Mouse (Mus musculus) heart, embryonic 16.5 days (tissue): Measurements from ENCODE around the gene Mroh8. TPM values are rescaled to one million over a fixed set of nuclear protein-coding genes. Genes with fewer than 3 reads are reported as not detected.
A peak's percentile ranks its signal among the peaks of the same experiment; 100 is the strongest.

ENCODE experiments used
- ATAC-seq: fragments of 200-750 bp; cut with Nextera tagmentation; replicated peaks from 2 replicates; pipeline ENCODE4 v1.8.0; 2017; ENCODE audit warnings: moderate number of reproducible peaks; ENCODE audit not compliant: insufficient read depth, low FRiP score; ENCODE audit errors: extremely low read depth
- H3K27ac ChIP-seq: fragments of 300-500 bp; sonication (generic); 2 replicates; pipeline ENCODE4 v1.5.1; 2014; ENCODE audit warnings: mild to moderate bottlenecking, low read length, control low read depth, moderate library complexity
- H3K27me3 ChIP-seq: fragments of 300-500 bp; sonication (generic); 2 replicates; pipeline ENCODE4 v1.6.1; 2014; ENCODE audit warnings: low read length, mixed read lengths; ENCODE audit not compliant: control insufficient read depth, insufficient read depth
- H3K36me3 ChIP-seq: fragments of 300-500 bp; sonication (generic); 2 replicates; pipeline ENCODE4 v1.6.1; 2014; ENCODE audit not compliant: control insufficient read depth, insufficient read depth
- H3K4me1 ChIP-seq: fragments of 300-500 bp; sonication (generic); 2 replicates; pipeline ENCODE4 v1.6.1; 2014; ENCODE audit warnings: low read length, mixed read lengths; ENCODE audit not compliant: control insufficient read depth, insufficient read depth
- H3K4me2 ChIP-seq: fragments of 300-500 bp; sonication (generic); 2 replicates; pipeline ENCODE4 v1.6.1; 2014; ENCODE audit warnings: low read depth, mild to moderate bottlenecking, control low read depth, low read length
- H3K4me3 ChIP-seq: fragments of 300-500 bp; sonication (generic); 2 replicates; pipeline ENCODE4 v1.5.1; 2014; ENCODE audit warnings: mild to moderate bottlenecking, control low read depth, low read length
- H3K9ac ChIP-seq: fragments of 300-500 bp; sonication (generic); 2 replicates; pipeline ENCODE4 v1.6.1; 2014; ENCODE audit warnings: low read length, control low read depth
- H3K9me3 ChIP-seq: fragments of 300-500 bp; sonication (generic); replicated peaks from 2 replicates; pipeline ENCODE4 v1.6.1; 2016; ENCODE audit warnings: low read length; ENCODE audit not compliant: control insufficient read depth
- WGBS: fragments of 180-500 bp; shearing (Covaris S2); extraction: QIAGEN DNeasy Blood & Tissue Kit; methylation state at CpG from one replicate; pipeline ENCODE4 v1.1.7; 2014; 5-methylcytosine and 5-hydroxymethylcytosine counted together
- polyA plus RNA-seq: library from polyadenylated mRNA; unstranded; fragments of >200 nt; fragmentation: Nextera tagmentation; extraction: Ambion mirVana; gene quantifications from 2 replicates; pipeline ENCODE4 v1.2.1, GENCODE M21; 2015

The Mroh8 gene
- polyA plus RNA-seq, 1 experiment from 2014 or later = 0.59 TPM

DNA sequence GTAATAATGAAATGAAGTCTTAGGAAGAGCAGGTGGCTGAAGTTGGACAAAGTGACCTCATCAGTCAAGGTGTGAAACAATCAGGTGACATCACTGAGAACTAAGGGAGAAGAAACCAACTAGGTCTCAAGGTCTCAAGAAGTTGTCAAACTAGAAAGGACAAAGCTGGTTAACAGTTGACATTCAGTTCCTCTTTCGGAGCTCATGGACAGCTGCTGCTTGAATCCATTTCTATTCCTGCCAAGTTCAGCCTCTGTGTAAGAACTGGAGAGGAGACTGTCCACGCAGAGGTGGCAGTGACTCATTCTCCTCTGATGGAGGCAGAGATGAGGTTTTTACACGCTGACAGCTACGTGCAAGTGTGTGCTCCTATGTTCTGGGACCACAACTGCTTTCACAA is 92.1 kb downstream of the Mroh8 start:
- Histone ChIP-seq H3K36me3 (peaks cover 44% of the 10 kb centered on the region), H3K4me3 (no peak overlapping the region), H3K9ac (no peak overlapping the region), H3K27me3 (no peaks in the 10 kb centered on the region), H3K4me2 (no peak overlapping the region), H3K4me1 (peaks cover 10% of the 10 kb centered on the region), H3K27ac (no peak overlapping the region), H3K9me3 (no peaks in the 10 kb centered on the region)
- no peak for ATAC-seq
- WGBS = 75% methylated on average over 4 of the region's 4 CpGs

GRCm38 (mm10) chr2:157186504-157186903 is 92.8 kb downstream of the Mroh8 start:
- Histone ChIP-seq H3K4me1 (peaks cover 10% of the 10 kb centered on the region), H3K4me2 (no peak overlapping the region), H3K9me3 (no peaks in the 10 kb centered on the region), H3K27me3 (no peaks in the 10 kb centered on the region), H3K4me3 (no peak overlapping the region), H3K9ac (no peak overlapping the region), H3K36me3 (peaks cover 39% of the 10 kb centered on the region), H3K27ac (no peak overlapping the region)
- ATAC-seq = no peak
- WGBS = 73% methylated on average over 5 of the region's 5 CpGs

DNA sequence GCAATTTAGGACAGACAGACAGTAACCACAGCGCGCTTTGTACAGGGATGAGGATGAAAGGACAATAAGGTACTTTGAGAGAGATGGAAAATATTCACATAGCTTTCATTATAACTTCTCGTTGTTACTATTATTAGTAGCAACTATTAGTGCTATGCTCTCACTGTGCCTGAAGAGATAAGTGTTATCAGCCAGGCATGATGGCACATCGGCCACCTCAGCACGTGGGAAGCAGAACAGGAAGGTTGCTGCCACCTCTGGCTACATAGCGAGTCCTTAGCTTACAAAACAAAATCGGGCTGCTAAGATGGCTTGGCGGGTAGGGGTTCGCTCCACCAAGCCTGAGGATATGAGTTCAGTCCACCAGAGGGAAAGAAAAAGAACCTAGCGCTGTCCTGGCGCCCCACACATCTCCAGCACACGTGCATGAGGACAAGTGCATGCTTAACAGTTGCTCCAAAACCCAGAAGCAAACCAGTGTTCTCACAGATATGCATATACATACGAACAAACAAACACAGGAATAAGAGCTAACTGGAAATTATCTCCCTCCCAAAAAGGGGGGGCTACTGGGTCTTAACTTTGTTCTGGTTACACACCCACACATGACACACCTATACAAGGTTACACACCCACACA is 94.2 kb downstream of the Mroh8 start:
- H3K9ac ChIP-seq = no peak overlapping the region
- ATAC-seq = peak; percentile 37; the same call in 1 of the 2 replicates
- peaks cover 28% of the 10 kb centered on the region for H3K36me3 ChIP-seq
- H3K9me3 ChIP-seq = no peaks in the 10 kb centered on the region
- no peaks in the 10 kb centered on the region for H3K27me3 ChIP-seq
- peaks cover 10% of the 10 kb centered on the region for H3K4me1 ChIP-seq
- H3K4me3 ChIP-seq = no peak overlapping the region
- 55% methylated on average over 13 of the region's 13 CpGs for WGBS
- H3K4me2 ChIP-seq = peak overlapping the region; percentile 27
- peak overlapping the region; percentile 48 for H3K27ac ChIP-seq

DNA sequence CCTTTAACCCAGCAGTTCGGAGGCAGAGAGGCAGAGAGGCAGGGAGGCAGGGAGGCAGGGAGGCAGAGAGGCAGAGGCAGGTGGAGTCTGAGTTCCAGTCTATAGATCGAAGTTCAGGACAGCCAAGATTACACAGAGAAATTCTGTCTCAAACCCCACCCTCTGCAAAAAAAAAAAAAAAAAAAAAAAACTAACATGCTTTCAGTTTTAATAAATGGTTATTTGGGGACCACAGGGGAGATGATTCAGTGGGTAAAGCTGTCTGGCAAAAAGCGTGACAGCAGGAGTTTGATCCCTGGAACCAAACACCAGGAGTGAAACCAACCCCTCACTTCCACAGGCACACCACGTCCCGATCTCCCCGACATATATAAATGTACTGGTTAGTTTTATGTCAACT is 101.2 kb downstream of the Mroh8 start:
- no peaks in the 10 kb centered on the region for H3K27me3 ChIP-seq
- no peaks in the 10 kb centered on the region for H3K9me3 ChIP-seq
- 87% methylated on average over 6 of the region's 6 CpGs for WGBS
- no peak for ATAC-seq
- peaks cover 16% of the 10 kb centered on the region for H3K36me3 ChIP-seq
- H3K4me1 ChIP-seq = no peaks in the 10 kb centered on the region
- no peak overlapping the region for H3K27ac ChIP-seq
- H3K9ac ChIP-seq = no peak overlapping the region
- H3K4me2 ChIP-seq = no peak overlapping the region
- H3K4me3 ChIP-seq = no peak overlapping the region

DNA sequence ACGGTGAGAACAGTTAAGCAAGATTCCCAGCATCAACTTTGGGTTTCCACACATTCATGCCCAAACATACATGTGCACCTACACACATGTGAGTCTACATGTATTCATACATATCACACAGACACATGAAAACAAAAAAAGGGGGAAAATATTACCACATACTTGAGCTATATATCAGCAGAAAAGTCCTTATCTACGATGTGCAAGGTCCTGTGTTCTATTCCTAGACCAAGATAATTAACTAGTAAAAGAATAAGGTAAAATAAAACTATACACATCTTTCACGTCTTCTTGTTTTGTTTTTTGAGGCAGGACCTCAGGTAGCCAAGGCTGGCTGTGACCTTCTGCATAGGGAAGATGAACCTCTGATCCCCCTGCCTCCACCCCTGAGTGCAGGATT is 103.1 kb downstream of the Mroh8 start:
- H3K4me2 ChIP-seq = no peak overlapping the region
- ATAC-seq = no peak
- H3K9me3 ChIP-seq = no peaks in the 10 kb centered on the region
- H3K4me3 ChIP-seq = no peak overlapping the region
- no peaks in the 10 kb centered on the region for H3K4me1 ChIP-seq
- H3K27me3 ChIP-seq = no peaks in the 10 kb centered on the region
- H3K27ac ChIP-seq = no peak overlapping the region
- H3K9ac ChIP-seq = no peak overlapping the region
- H3K36me3 ChIP-seq = peaks cover 16% of the 10 kb centered on the region
- 89% methylated on average over 3 of the region's 3 CpGs for WGBS

GRCm38 (mm10) chr2:157174416-157174815 is 104.9 kb downstream of the Mroh8 start:
- 69% methylated on average over 5 of the region's 5 CpGs for WGBS

DNA sequence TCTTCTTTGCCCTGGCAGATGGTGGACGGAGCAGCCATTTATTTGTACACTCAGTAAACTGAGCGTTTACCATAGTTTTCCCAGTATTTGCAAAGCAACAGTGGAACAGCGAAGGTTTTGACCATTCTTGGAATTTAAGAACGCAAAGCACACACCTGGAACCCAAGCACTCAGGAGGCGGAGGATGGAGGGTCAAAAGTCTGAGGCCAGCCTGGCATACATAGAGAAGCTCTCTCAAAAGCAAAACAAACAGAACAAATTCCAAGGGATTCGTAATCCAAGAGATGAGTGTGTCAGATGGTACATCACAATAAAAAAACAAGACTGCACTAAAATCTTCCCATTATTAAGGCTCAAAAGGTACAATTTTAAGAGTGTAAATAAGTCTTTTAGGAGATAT is 105.8 kb downstream of the Mroh8 start:
- Histone ChIP-seq H3K27ac (no peak overlapping the region), H3K9ac (no peak overlapping the region), H3K4me1 (no peaks in the 10 kb centered on the region; the same call in 1 of the 2 replicates), H3K9me3 (no peaks in the 10 kb centered on the region), H3K36me3 (peaks cover 20% of the 10 kb centered on the region), H3K4me2 (no peak overlapping the region), H3K27me3 (no peaks in the 10 kb centered on the region), H3K4me3 (no peak overlapping the region)
- ATAC-seq = no peak
- 88% methylated on average over 6 of the region's 6 CpGs for WGBS

More at GRCm38 (mm10) chr2:157174416-157174815, 104.9 kb downstream of the Mroh8 start:
- Histone ChIP-seq H3K4me3 (no peak overlapping the region), H3K4me2 (no peak overlapping the region), H3K27me3 (no peaks in the 10 kb centered on the region), H3K9me3 (no peaks in the 10 kb centered on the region), H3K27ac (no peak overlapping the region), H3K4me1 (no peaks in the 10 kb centered on the region; the same call in 1 of the 2 replicates), H3K9ac (no peak overlapping the region), H3K36me3 (peaks cover 18% of the 10 kb centered on the region)
- no peak for ATAC-seq

GRCm38 (mm10) chr2:157172984-157173383 is 106.4 kb downstream of the Mroh8 start:
- peaks cover 22% of the 10 kb centered on the region for H3K36me3 ChIP-seq
- no peak overlapping the region for H3K27ac ChIP-seq
- no peaks in the 10 kb centered on the region for H3K9me3 ChIP-seq
- ATAC-seq = no peak
- H3K4me2 ChIP-seq = no peak overlapping the region
- no peaks in the 10 kb centered on the region; the same call in 1 of the 2 replicates for H3K4me1 ChIP-seq
- WGBS = 97% methylated on average over 6 of the region's 6 CpGs
- H3K27me3 ChIP-seq = no peaks in the 10 kb centered on the region
- no peak overlapping the region for H3K9ac ChIP-seq
- no peak overlapping the region for H3K4me3 ChIP-seq

DNA sequence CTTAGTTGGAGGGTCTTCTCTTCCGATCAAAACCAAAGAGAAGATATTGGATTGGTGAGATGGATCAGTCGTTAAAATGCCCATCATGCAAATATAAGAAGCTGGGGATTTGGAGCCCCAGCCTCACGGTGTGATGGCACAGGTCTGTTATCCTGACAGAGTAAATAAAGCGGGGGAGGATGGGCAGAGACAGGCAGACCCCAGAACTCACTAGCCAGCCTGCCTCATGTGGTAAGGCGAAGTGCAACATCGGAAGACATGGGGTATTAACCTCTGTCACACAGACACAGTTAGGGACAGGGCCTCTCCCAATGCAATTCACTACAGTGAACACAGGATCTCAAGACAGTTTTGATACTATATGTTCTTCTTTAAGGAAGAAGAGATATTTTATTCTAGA is 108.7 kb downstream of the Mroh8 start:
- Histone ChIP-seq H3K27me3 (no peaks in the 10 kb centered on the region), H3K9ac (no peak overlapping the region), H3K36me3 (peaks cover 32% of the 10 kb centered on the region), H3K9me3 (no peaks in the 10 kb centered on the region), H3K27ac (no peak overlapping the region), H3K4me1 (no peaks in the 10 kb centered on the region; the same call in 1 of the 2 replicates), H3K4me2 (no peak overlapping the region), H3K4me3 (no peak overlapping the region)
- no peak for ATAC-seq
- WGBS = 61% methylated on average over 6 of the region's 6 CpGs
